Mouse (Mus musculus) ES-E14 (cell line): ENCODE measurements around the gene Tspyl3. TPM values are rescaled to one million over a fixed set of nuclear protein-coding genes. Genes with fewer than 3 reads are reported as not detected.

ENCODE experiments used
- DNase-seq: peaks from one replicate; pipeline ENCODE4 v3.0.0-alpha.2; 2013; ENCODE audit warnings: low read depth, low spot score
- H3K27ac ChIP-seq: 2 replicates; pipeline ENCODE4 v1.5.1; 2012; ENCODE audit warnings: low read depth, mild to moderate bottlenecking, low read length, moderate library complexity, mixed read lengths; ENCODE audit not compliant: poor library complexity, insufficient read depth, severe bottlenecking
- H3K36me3 ChIP-seq: 2 replicates; pipeline ENCODE4 v1.6.1; 2012; ENCODE audit warnings: mild to moderate bottlenecking, low read length, moderate library complexity, mixed read lengths; ENCODE audit not compliant: control insufficient read depth, poor library complexity, insufficient read depth, severe bottlenecking
- H3K4me1 ChIP-seq, 2 experiments: fragments of 150-350 bp in 1 of 2; sonication (generic) in 1 of 2; 2 replicates each; pipeline ENCODE4 v1.6.1; 2012; ENCODE audit warnings: low read length in 2 of 2, mild to moderate bottlenecking in 1 of 2, mixed read lengths in 1 of 2; ENCODE audit not compliant: control insufficient read depth in 2 of 2, insufficient read depth in 2 of 2, poor library complexity in 1 of 2
- H3K4me3 ChIP-seq, 2 experiments: fragments of 150-350 bp in 1 of 2; sonication (generic) in 1 of 2; 2 replicates each; pipeline ENCODE4 v1.5.1; 2012; ENCODE audit warnings: low read length in 2 of 2, low read depth in 1 of 2, mild to moderate bottlenecking in 1 of 2, mixed read lengths in 1 of 2; ENCODE audit not compliant: insufficient read depth in 1 of 2, poor library complexity in 1 of 2, severe bottlenecking in 1 of 2
- H3K9ac ChIP-seq: 2 replicates; pipeline ENCODE4 v1.6.1; 2012; ENCODE audit warnings: low read depth, mild to moderate bottlenecking, low read length, mixed read lengths; ENCODE audit not compliant: poor library complexity, insufficient read depth, severe bottlenecking
- H3K9me3 ChIP-seq: fragments of 150-350 bp; sonication (generic); 2 replicates; pipeline ENCODE4 v1.6.1; 2012; ENCODE audit warnings: low read depth, mild to moderate bottlenecking, low read length; ENCODE audit not compliant: control insufficient read depth, insufficient read depth
- CHD2 ChIP-seq: IDR thresholded peaks from 2 replicates; pipeline ENCODE4 v1.6.1; 2014; ENCODE audit warnings: mild to moderate bottlenecking, low read depth, low read length, inconsistent platforms
- HCFC1 ChIP-seq: IDR thresholded peaks from 2 replicates; pipeline ENCODE4 v1.6.1; 2012; ENCODE audit warnings: low read length, inconsistent platforms, borderline replicate concordance; ENCODE audit not compliant: insufficient read depth
- MAFK ChIP-seq: IDR thresholded peaks from 2 replicates; pipeline ENCODE4 v1.6.1; 2014; ENCODE audit warnings: mild to moderate bottlenecking, low read depth, low read length, inconsistent platforms; ENCODE audit not compliant: insufficient read depth
- ZC3H11A ChIP-seq: IDR thresholded peaks from 2 replicates; pipeline ENCODE4 v1.6.1; 2012; ENCODE audit warnings: low read depth, mild to moderate bottlenecking, inconsistent platforms, low read length, borderline replicate concordance
- ZNF384 ChIP-seq: IDR thresholded peaks from 2 replicates; pipeline ENCODE4 v1.6.1; 2012; ENCODE audit warnings: low read depth, low read length, inconsistent platforms
- in situ Hi-C, 2 experiments: fragments of 600-800 bp; cut with MboI; formaldehyde crosslinking; loops; one replicate each; pipeline ENCODE4 v1.15.1; 2025; ENCODE audit warnings: low sequenced_read_pairs in 2 of 2, inconsistent platforms in 1 of 2; ENCODE audit not compliant: unreplicated experiment in 2 of 2
- total RNA-seq: library from RNA; depleted of rRNA; stranded (reverse); fragments of 300-350 nt; gene quantifications from 2 replicates; pipeline ENCODE4 v1.2.3, GENCODE M21; 2012

Tspyl3 gene
- total RNA-seq, 1 experiment: 2.1 TPM

DNA sequence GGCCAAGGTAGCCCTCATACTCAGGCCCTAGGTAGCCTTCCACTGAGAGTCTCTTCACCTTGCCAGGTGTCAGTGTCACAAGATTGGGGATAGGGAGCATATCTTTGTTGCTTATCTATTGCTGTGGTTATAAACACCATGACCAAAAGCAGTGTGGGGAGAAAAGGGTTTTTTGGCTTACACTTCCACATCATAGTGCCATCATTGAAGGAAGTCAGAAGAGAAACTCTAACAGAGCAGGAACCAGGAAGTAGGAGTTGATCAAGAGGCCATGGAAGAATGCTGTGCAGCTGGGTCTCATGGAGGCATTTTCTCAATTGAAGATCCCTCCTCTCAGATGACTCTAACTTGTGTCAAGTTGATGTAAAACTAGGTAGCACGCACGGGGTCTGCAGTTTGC is 17.1 kb downstream of the Tspyl3 start:
- H3K9ac ChIP-seq: no peak overlapping the region
- H3K4me1 ChIP-seq: peaks cover 0 to 8% of the 10 kb centered on the region in 2 experiments; a peak in 2 of 4 replicates
- TF ChIP-seq MAFK: no peak
- TF ChIP-seq HCFC1: no peak
- no peak for TF ChIP-seq ZC3H11A
- no peak for TF ChIP-seq CHD2
- no peak for TF ChIP-seq ZNF384
- peaks cover 31% of the 10 kb centered on the region; the same call in 1 of the 2 replicates for H3K36me3 ChIP-seq
- no peak overlapping the region for H3K27ac ChIP-seq
- in situ Hi-C loops: no loop called here
- no peak for DNase-seq
- H3K4me3 ChIP-seq: no peak overlapping the region
- no peaks in the 10 kb centered on the region for H3K9me3 ChIP-seq

DNA sequence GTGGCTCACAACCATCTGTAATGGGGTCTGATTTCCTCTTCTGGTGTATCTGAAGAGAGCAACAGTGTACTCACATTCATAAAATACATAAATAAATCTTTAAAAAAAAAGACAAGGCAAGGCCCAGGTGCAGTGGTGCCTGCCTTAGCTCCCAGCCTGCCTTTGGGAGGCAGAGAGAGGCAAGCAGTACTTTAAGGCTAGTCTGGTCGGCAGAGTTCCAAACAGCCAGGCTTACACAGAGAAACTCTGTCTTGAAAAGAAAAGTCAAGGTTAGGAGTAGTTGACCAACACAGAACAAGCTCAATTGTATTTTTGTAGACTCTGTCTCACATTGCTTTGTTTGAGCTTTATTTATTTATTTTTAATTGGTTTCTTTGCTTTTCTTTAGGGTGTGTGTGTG is 22.5 kb downstream of the Tspyl3 start:
- peaks cover 0 to 9% of the 10 kb centered on the region in 2 experiments; a peak in 2 of 4 replicates for H3K4me1 ChIP-seq
- in situ Hi-C loops: no loop called here
- DNase-seq: no peak
- H3K27ac ChIP-seq: no peak overlapping the region
- no peak overlapping the region for H3K9ac ChIP-seq
- no peak for TF ChIP-seq MAFK
- no peak for TF ChIP-seq HCFC1
- TF ChIP-seq ZC3H11A: no peak
- no peak for TF ChIP-seq CHD2
- no peak for TF ChIP-seq ZNF384
- H3K4me3 ChIP-seq: no peak overlapping the region
- peaks cover 40% of the 10 kb centered on the region for H3K36me3 ChIP-seq
- H3K9me3 ChIP-seq: no peaks in the 10 kb centered on the region

DNA sequence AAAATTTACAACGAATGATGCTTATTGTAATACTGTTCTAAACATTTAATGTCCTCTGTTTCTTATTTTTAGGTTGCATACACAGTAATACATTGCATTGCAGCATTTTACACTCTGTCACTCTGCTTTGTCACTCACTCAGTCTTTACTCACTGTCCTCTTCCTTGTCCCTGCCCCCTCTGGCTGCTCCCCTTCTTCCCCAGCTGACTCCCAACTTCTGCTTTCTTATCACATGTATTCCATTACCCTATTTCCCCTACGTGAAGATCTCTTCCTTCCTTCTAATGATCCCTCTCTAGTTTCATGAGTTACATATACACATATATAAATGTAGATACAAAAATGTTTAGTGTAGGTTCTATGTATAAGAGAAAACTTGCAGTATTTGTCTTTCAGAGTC is 26.1 kb downstream of the Tspyl3 start:
- peaks cover 52% of the 10 kb centered on the region for H3K36me3 ChIP-seq
- no peak for TF ChIP-seq HCFC1
- TF ChIP-seq MAFK: no peak
- no peak for TF ChIP-seq ZNF384
- no peak for TF ChIP-seq CHD2
- TF ChIP-seq ZC3H11A: no peak
- in situ Hi-C loops: no loop called here
- H3K27ac ChIP-seq: no peak overlapping the region
- no peaks in the 10 kb centered on the region for H3K9me3 ChIP-seq
- peaks cover 0 to 9% of the 10 kb centered on the region in 2 experiments; a peak in 2 of 4 replicates for H3K4me1 ChIP-seq
- DNase-seq: no peak
- no peak overlapping the region for H3K9ac ChIP-seq
- no peak overlapping the region for H3K4me3 ChIP-seq

DNA sequence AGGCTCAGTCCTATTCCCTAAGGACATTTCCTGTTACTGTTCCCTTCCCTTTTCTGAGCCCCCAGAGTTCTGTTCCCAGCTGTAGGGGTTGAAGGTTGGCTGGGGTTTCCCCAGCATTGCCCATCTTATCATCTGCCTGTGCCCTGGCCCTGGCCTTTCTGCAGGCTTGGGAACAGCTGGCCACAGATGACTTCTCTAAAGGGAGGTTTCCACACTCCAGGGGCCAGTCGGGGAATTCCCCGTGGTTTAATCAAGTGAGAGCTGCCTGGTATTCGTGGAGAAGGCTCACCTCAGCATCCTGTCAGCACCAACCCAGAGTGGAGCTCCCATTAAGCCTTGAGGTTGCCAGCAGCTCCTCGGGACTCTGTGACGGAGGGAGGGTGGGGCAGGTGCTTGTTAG is 26.8 kb downstream of the Tspyl3 start:
- Histone ChIP-seq H3K9me3 (no peaks in the 10 kb centered on the region), H3K36me3 (peaks cover 49% of the 10 kb centered on the region), H3K4me3 (no peak overlapping the region), H3K9ac (no peak overlapping the region), H3K4me1 (peaks cover 0 to 4% of the 10 kb centered on the region in 2 experiments; a peak in 1 of 4 replicates), H3K27ac (no peak overlapping the region)
- DNase-seq: no peak
- TF ChIP-seq ZC3H11A (no peak), MAFK (no peak), HCFC1 (no peak), ZNF384 (no peak), CHD2 (no peak)
- in situ Hi-C loops: no loop called here

DNA sequence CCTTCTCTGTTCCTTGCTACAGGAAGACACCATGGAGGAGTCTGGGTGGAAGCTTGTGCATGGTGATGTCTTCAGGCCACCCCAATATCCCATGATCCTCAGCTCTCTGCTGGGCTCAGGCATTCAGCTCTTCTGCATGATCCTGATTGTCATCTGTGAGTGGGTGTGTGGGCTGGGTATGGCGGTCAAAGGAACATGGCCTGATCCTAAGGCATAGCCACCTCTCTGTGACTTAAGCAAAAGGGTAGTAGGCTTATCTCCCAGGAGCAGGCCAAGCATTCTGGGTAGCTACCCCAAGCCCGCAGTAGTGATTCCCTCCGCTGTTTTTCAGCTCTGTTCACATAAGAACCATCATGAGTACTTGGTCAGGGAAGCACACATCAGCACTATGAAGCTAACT is 31.0 kb downstream of the Tspyl3 start:
- in situ Hi-C loops: no loop called here
- no peak overlapping the region for H3K27ac ChIP-seq
- no peak for DNase-seq
- no peak overlapping the region for H3K4me3 ChIP-seq
- H3K9ac ChIP-seq: no peak overlapping the region
- no peaks in the 10 kb centered on the region for H3K4me1 ChIP-seq
- H3K9me3 ChIP-seq: no peaks in the 10 kb centered on the region
- peaks cover 56% of the 10 kb centered on the region for H3K36me3 ChIP-seq
- TF ChIP-seq MAFK: no peak
- no peak for TF ChIP-seq CHD2
- TF ChIP-seq ZNF384: no peak
- no peak for TF ChIP-seq HCFC1
- no peak for TF ChIP-seq ZC3H11A
